In the genomic region with DNA sequence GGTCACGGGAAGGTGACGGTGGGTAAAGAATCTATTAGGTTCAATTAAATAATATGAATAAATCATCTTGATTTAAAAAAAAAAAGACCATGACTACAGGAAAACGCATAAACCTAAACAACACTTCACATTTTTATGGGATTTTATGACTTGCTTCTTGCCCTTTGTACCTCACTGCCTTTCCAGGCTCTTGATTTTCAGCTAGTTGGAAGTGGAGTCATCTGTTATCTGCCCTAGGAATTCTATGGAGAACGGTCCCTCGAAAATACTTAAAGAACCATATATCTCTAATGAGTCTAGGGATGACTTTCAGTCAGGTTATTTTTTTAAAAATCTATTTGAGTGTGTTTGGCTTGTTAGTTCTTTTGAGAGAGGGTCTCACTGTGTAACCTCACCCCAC, we compare ENCODE assay signal across 33 mouse cellular contexts.
"Had no signal": no experiment of that assay in that cellular context is flagged by ENCODE, and none has a peak within 500 bp of the region (broad histone marks: within the 10 kb centered on the region; RNA-seq: fewer than 3 reads in every experiment).

No protein-coding gene starts in this region.

- H3K4me3 ChIP-seq: heart, embryonic 10.5 days; heart, embryonic 12.5 days; heart, embryonic 13.5 days; heart, embryonic 15.5 days; hindbrain, embryonic 10.5 days; hindbrain, embryonic 12.5 days; hindbrain, embryonic 13.5 days; hindbrain, embryonic 15.5 days; kidney, embryonic 15.5 days; layer of hippocampus, adult 2 months; left cerebral cortex, adult 2 months had no signal

- ATAC-seq: hindbrain, embryonic 16.5 days; hindbrain, postnatal 0 days; inflammation-experienced regulatory T-cells, adult 6 months had no signal

- H3K27ac ChIP-seq: heart, embryonic 10.5 days; heart, embryonic 13.5 days; heart, embryonic 15.5 days; hindbrain, embryonic 10.5 days; hindbrain, embryonic 12.5 days; hindbrain, embryonic 13.5 days; hindbrain, embryonic 14.5 days; hindbrain, embryonic 15.5 days; hindbrain, postnatal 0 days; kidney, embryonic 15.5 days; kidney, postnatal 0 days; layer of hippocampus, adult 2 months; left cerebral cortex, adult 2 months had no signal

- DNase-seq: heart, postnatal 10 days; heart, postnatal 14 days; heart, postnatal 36 days; heart, postnatal 4 days; kidney, adult 11 months; kidney, adult 18-20 months; kidney, adult 2 months; kidney, adult 8-10 months; kidney, adult 9 months; kidney, postnatal 10 days; kidney, postnatal 14 days; kidney, postnatal 25 days; kidney, postnatal 36 days; kidney, postnatal 4 days; layer of hippocampus, adult 9-11 months; layer of hippocampus, postnatal 36 days had no signal

- H3K36me3 ChIP-seq: heart, embryonic 10.5 days; heart, embryonic 12.5 days; heart, embryonic 13.5 days; heart, embryonic 15.5 days; hindbrain, embryonic 10.5 days; hindbrain, embryonic 12.5 days; hindbrain, embryonic 13.5 days; hindbrain, embryonic 15.5 days; kidney, embryonic 15.5 days had no signal

- H3K9ac ChIP-seq: heart, embryonic 12.5 days; heart, embryonic 13.5 days; heart, embryonic 15.5 days; hindbrain, embryonic 12.5 days; hindbrain, embryonic 13.5 days; hindbrain, embryonic 14.5 days; hindbrain, embryonic 15.5 days; kidney, embryonic 15.5 days had no signal

- H3K9me3 ChIP-seq: heart, embryonic 10.5 days; heart, embryonic 12.5 days; heart, embryonic 13.5 days; heart, embryonic 15.5 days; hindbrain, embryonic 10.5 days; hindbrain, embryonic 12.5 days; hindbrain, embryonic 13.5 days; hindbrain, embryonic 15.5 days; kidney, embryonic 15.5 days had no signal

- H3K27me3 ChIP-seq: heart, embryonic 12.5 days; heart, embryonic 13.5 days; heart, embryonic 15.5 days; hindbrain, embryonic 12.5 days; hindbrain, embryonic 13.5 days; hindbrain, embryonic 15.5 days; kidney, embryonic 15.5 days had no signal

- H3K4me2 ChIP-seq: heart, embryonic 11.5 days; heart, embryonic 12.5 days; heart, embryonic 13.5 days; heart, embryonic 15.5 days; hindbrain, embryonic 12.5 days; hindbrain, embryonic 13.5 days; hindbrain, embryonic 14.5 days; hindbrain, embryonic 15.5 days; kidney, embryonic 15.5 days had no signal
